Mouse (Mus musculus) heart, embryonic 15.5 days (tissue): ENCODE data around the gene Kirrel3. TPM values are rescaled to one million over a fixed set of nuclear protein-coding genes. Genes with fewer than 3 reads are reported as not detected.

Experiments used
- ATAC-seq: fragments of 200-750 bp; cut with Nextera tagmentation; replicated peaks from 2 replicates; pipeline ENCODE4 v1.8.0; 2017; ENCODE audit warnings: low read depth, moderate TSS enrichment; ENCODE audit not compliant: insufficient number of reproducible peaks, insufficient read depth, low FRiP score
- H3K27ac ChIP-seq: fragments of 300-500 bp; sonication (generic); 2 replicates; pipeline ENCODE4 v1.5.1; 2015; ENCODE audit warnings: mild to moderate bottlenecking, inconsistent platforms
- H3K27me3 ChIP-seq: fragments of 300-500 bp; sonication (generic); 2 replicates; pipeline ENCODE4 v1.6.1; 2015; ENCODE audit warnings: inconsistent platforms
- H3K36me3 ChIP-seq: fragments of 300-500 bp; sonication (generic); 2 replicates; pipeline ENCODE4 v1.6.1; 2015; ENCODE audit warnings: mild to moderate bottlenecking, inconsistent platforms
- H3K4me1 ChIP-seq: fragments of 300-500 bp; sonication (generic); replicated peaks from 2 replicates; pipeline ENCODE4 v1.6.1; 2015; ENCODE audit warnings: inconsistent platforms
- H3K4me2 ChIP-seq: fragments of 300-500 bp; sonication (generic); 2 replicates; pipeline ENCODE4 v1.6.1; 2015; ENCODE audit warnings: inconsistent platforms, mild to moderate bottlenecking, moderate library complexity
- H3K4me3 ChIP-seq: fragments of 300-500 bp; sonication (generic); 2 replicates; pipeline ENCODE4 v1.5.1; 2015; ENCODE audit warnings: mild to moderate bottlenecking, inconsistent platforms
- H3K9ac ChIP-seq: fragments of 300-500 bp; sonication (generic); 2 replicates; pipeline ENCODE4 v1.6.1; 2015; ENCODE audit warnings: mild to moderate bottlenecking, inconsistent platforms
- H3K9me3 ChIP-seq: fragments of 300-500 bp; sonication (generic); replicated peaks from 2 replicates; pipeline ENCODE4 v1.6.1; 2016; ENCODE audit warnings: inconsistent platforms
- WGBS: fragments of 180-500 bp; shearing (Covaris S2); methylation state at CpG from one replicate; pipeline ENCODE4 v1.1.7; 2015; ENCODE audit warnings: mixed read lengths; 5-methylcytosine and 5-hydroxymethylcytosine counted together
- polyA plus RNA-seq: library from polyadenylated mRNA; unstranded; fragments of >200 nt; fragmentation: Nextera tagmentation; extraction: Ambion mirVana; gene quantifications from 2 replicates; pipeline ENCODE4 v1.2.1, GENCODE M21; 2015

Kirrel3 gene
- polyA plus RNA-seq, 1 experiment from 2014 or later = 1.2 TPM

- H3K4me1 ChIP-seq = no peaks in the 10 kb centered on the region
- no peaks in the 10 kb centered on the region; the same call in 1 of the 2 replicates for H3K27me3 ChIP-seq
- H3K9ac ChIP-seq = no peak overlapping the region
- H3K4me2 ChIP-seq = no peak overlapping the region
- H3K27ac ChIP-seq = no peak overlapping the region
- H3K36me3 ChIP-seq = no peaks in the 10 kb centered on the region
- WGBS = 81% methylated on average over 6 of the region's 6 CpGs
- H3K4me3 ChIP-seq = no peak overlapping the region
- ATAC-seq = no peak
- H3K9me3 ChIP-seq = no peaks in the 10 kb centered on the region
These were observed 489.6 kb downstream of the Kirrel3 start for GRCm38 (mm10) chr9:34975245-34975644.

- WGBS = 69% methylated on average over 8 of the region's 8 CpGs
- Histone ChIP-seq H3K27me3 (no peaks in the 10 kb centered on the region), H3K4me2 (no peak overlapping the region), H3K9ac (no peak overlapping the region), H3K27ac (no peak overlapping the region), H3K4me1 (no peaks in the 10 kb centered on the region), H3K9me3 (no peaks in the 10 kb centered on the region), H3K4me3 (no peak overlapping the region), H3K36me3 (no peaks in the 10 kb centered on the region)
- ATAC-seq = no peak
These were observed 491.1 kb downstream of the Kirrel3 start for GRCm38 (mm10) chr9:34976596-34977462.

GRCm38 (mm10) chr9:34977700-34978099, 492.0 kb downstream of the Kirrel3 start:
- Histone ChIP-seq H3K4me2 (no peak overlapping the region), H3K9ac (no peak overlapping the region), H3K4me3 (no peak overlapping the region), H3K36me3 (no peaks in the 10 kb centered on the region), H3K27ac (no peak overlapping the region), H3K27me3 (no peaks in the 10 kb centered on the region), H3K9me3 (no peaks in the 10 kb centered on the region), H3K4me1 (no peaks in the 10 kb centered on the region)
- ATAC-seq = no peak
- WGBS = 72% methylated on average over 8 of the region's 8 CpGs

- ATAC-seq = no peak
These were observed 492.5 kb downstream of the Kirrel3 start for GRCm38 (mm10) chr9:34978229-34978628.

DNA sequence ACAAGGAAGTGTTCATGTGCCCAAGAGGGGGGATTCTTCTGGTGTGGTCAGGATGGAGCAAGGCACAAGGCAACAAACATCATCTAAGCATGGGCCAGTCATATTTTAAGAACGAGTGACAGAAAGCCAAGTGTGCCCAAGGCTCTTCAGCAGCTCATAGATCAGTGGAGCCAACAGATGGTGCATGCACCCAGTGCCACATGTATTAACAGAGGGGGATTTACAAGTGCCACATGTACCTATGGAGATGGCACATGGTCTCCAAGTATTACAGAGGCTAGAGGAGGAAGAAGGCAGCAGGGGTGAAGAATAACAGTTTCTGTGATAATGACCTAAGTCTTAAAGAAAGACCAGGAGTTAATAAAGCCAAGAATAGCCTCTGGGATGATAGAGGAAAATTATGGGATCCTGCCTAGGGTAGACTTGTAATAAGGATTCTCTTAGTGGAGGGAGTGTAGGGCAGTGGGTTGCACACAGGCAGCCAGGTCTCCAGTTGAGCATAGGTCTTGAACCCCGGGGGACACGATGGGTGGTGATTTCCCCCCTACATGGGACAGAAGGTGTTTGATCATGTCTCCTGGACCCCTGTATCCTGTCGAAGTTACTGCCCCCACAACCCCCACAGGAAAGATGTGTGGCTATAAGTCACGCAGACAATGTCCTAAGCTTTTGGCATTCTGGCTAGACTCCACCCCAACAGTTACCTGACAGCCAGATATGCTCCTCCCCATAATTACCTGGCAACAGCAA, 495.0 kb downstream of the Kirrel3 start:
- no peak overlapping the region for H3K27ac ChIP-seq
- WGBS = 74% methylated on average over 5 of the region's 5 CpGs
- H3K36me3 ChIP-seq = no peaks in the 10 kb centered on the region
- ATAC-seq = no peak
- no peak overlapping the region for H3K4me2 ChIP-seq
- H3K4me3 ChIP-seq = no peak overlapping the region
- no peaks in the 10 kb centered on the region for H3K27me3 ChIP-seq
- no peaks in the 10 kb centered on the region for H3K4me1 ChIP-seq
- no peak overlapping the region for H3K9ac ChIP-seq
- H3K9me3 ChIP-seq = no peaks in the 10 kb centered on the region

More at GRCm38 (mm10) chr9:34978229-34978628, 492.5 kb downstream of the Kirrel3 start:
- Histone ChIP-seq H3K9ac (no peak overlapping the region), H3K4me3 (no peak overlapping the region), H3K9me3 (no peaks in the 10 kb centered on the region), H3K36me3 (no peaks in the 10 kb centered on the region), H3K4me1 (no peaks in the 10 kb centered on the region), H3K27ac (no peak overlapping the region), H3K4me2 (no peak overlapping the region), H3K27me3 (no peaks in the 10 kb centered on the region)
- WGBS = 76% methylated on average over 3 of the region's 3 CpGs

- Histone ChIP-seq H3K4me2 (peak overlapping the region; percentile 47), H3K27ac (no peak overlapping the region), H3K4me1 (no peaks in the 10 kb centered on the region), H3K4me3 (no peak overlapping the region), H3K9ac (no peak overlapping the region), H3K27me3 (no peaks in the 10 kb centered on the region), H3K36me3 (no peaks in the 10 kb centered on the region), H3K9me3 (no peaks in the 10 kb centered on the region)
- 33% methylated on average over 12 of the region's 12 CpGs for WGBS
- ATAC-seq = 0 out of 2 replicates have a peak, but pooled peaks have one; percentile 28
These were observed 498.1 kb downstream of the Kirrel3 start for GRCm38 (mm10) chr9:34983513-34984462.

DNA sequence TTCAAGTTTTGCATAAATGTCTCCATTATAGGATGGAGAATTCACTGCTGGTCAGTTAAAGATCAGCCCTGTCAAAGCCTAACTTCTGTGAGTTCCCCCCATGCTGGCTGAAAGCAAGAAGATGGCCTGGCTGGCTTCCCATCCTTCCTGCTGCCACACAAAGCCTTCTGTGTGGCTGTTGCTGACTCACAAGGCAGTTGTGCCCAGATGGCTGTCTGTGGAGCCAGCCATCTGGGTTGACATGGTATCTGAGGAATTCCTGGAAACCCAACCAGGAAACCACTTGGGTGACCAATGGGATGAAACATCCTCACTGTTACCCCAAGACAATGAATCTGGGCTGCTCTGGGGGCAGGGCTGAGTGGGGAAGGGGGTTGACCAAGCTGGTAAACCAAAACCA, 500.5 kb downstream of the Kirrel3 start:
- H3K27ac ChIP-seq = no peak overlapping the region
- no peak for ATAC-seq
- H3K9ac ChIP-seq = no peak overlapping the region
- H3K4me2 ChIP-seq = no peak overlapping the region
- H3K27me3 ChIP-seq = no peaks in the 10 kb centered on the region
- no peaks in the 10 kb centered on the region for H3K36me3 ChIP-seq
- H3K9me3 ChIP-seq = no peaks in the 10 kb centered on the region
- no peak overlapping the region for H3K4me3 ChIP-seq
- H3K4me1 ChIP-seq = no peaks in the 10 kb centered on the region

DNA sequence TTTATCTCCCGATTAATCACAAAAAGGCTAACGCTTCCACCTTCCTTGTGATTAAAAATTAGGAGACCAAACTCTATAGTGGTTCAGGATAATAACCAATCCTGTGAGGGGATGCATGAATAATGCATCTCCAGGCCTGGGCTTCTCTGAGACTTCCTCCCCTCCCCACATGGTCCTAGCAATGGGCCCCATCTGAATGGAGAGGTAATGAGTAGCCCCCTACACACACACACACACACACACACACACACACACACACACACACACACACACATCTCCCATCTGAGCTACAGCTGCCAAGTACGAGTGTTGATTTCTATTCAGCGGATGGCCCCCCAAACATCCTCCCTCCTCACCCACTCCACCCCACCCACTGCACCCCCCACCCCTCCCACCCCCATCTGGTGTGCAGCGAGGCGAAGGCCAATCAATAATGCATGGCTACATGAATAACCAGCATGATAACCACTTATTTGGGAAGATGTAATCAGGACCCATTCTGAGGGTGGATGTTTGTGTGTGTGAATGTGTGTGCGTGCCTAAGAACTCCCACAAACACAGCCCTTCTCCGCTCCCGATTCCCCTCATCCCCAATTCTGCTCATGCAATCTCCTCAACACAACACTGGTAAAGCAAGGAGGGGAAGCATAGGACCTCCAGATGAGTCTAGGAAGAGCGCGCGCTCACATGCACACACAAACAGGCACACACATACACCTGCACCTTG, 501.9 kb downstream of the Kirrel3 start:
- H3K9me3 ChIP-seq = no peaks in the 10 kb centered on the region
- H3K27ac ChIP-seq = no peak overlapping the region
- WGBS = 86% methylated on average over 12 of the region's 12 CpGs
- no peaks in the 10 kb centered on the region for H3K36me3 ChIP-seq
- no peak overlapping the region for H3K4me3 ChIP-seq
- H3K4me1 ChIP-seq = peaks cover 4% of the 10 kb centered on the region
- no peak for ATAC-seq
- H3K9ac ChIP-seq = no peak overlapping the region
- no peaks in the 10 kb centered on the region for H3K27me3 ChIP-seq
- no peak overlapping the region for H3K4me2 ChIP-seq

DNA sequence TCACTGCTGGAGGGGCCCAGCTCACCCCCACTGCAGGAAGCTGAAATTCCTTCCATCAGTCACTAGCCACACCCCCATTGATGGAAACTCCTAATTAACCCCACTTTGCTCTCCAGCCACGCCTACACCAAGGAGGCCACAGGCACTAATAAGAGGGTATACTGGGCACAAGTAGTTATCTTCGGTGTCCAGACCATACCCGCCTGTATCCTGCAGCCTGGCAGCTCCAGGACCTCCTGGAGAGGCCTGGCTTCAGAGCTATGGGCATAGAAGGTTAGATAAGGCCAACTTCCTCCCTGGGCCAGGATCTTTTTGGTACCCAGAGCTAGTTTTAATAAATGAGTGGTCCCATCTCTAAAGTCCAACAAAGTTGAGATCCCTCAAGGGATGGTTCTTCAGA, 503.0 kb downstream of the Kirrel3 start:
- Histone ChIP-seq H3K4me2 (no peak overlapping the region), H3K36me3 (no peaks in the 10 kb centered on the region), H3K4me3 (no peak overlapping the region), H3K4me1 (peaks cover 13% of the 10 kb centered on the region), H3K27ac (no peak overlapping the region), H3K9ac (no peak overlapping the region), H3K27me3 (no peaks in the 10 kb centered on the region), H3K9me3 (no peaks in the 10 kb centered on the region)
- ATAC-seq = no peak
- WGBS = 78% methylated on average over 3 of the region's 3 CpGs

GRCm38 (mm10) chr9:34992201-34992600, 506.5 kb downstream of the Kirrel3 start:
- ATAC-seq = no peak; the same call in 1 of the 2 replicates
- 42% methylated on average over 4 of the region's 4 CpGs for WGBS

More at GRCm38 (mm10) chr9:34992201-34992600, 506.5 kb downstream of the Kirrel3 start:
- Histone ChIP-seq H3K4me3 (no peak overlapping the region), H3K9me3 (no peaks in the 10 kb centered on the region), H3K4me2 (no peak overlapping the region), H3K36me3 (no peaks in the 10 kb centered on the region), H3K27me3 (no peaks in the 10 kb centered on the region), H3K27ac (peak overlapping the region; percentile 52), H3K9ac (no peak overlapping the region), H3K4me1 (peaks cover 36% of the 10 kb centered on the region)
